Mouse (Mus musculus) left cerebral cortex, postnatal 14 days (tissue): Measurements from ENCODE around the gene Atg4d. TPM values are rescaled to one million over a fixed set of nuclear protein-coding genes. Genes with fewer than 3 reads are reported as not detected.
"Not testable (repeated sequence)": the region's sequence is repeated elsewhere in the genome, so short reads cannot be mapped to it uniquely, and the experiment has no call there.

Source experiments
- DNase-seq, 2 experiments: peaks; one replicate each; pipeline ENCODE4 v3.0.0; 2021 to 2022; ENCODE audit warnings: low spot score in 2 of 2, mixed read lengths in 1 of 2
- intact Hi-C: fragments of 180-260 bp; cut with DNase I; formaldehyde crosslinking; loops from one replicate; pipeline ENCODE4 v1.15.1; 2025
- total RNA-seq, 2 experiments: library from RNA; stranded (reverse); gene quantifications; 2 replicates each; pipeline ENCODE4 v1.2.3; 2021

The Atg4d gene
- total RNA-seq, 2 experiments from 2014 or later: 35.3 to 37.5 TPM

GRCm38 (mm10) chr9:21291022-21291787, 26.1 kb downstream of the Atg4d start, which contains the start of gene Cdkn2d:
Gene Cdkn2d, minus strand, starts transcription at chr9:21291407.
- intact Hi-C loops: no loop called here
- peak; percentile 100 for DNase-seq

- intact Hi-C loops, DNase-seq: not testable (repeated sequence)
These were observed 26.8 kb downstream of the Atg4d start for GRCm38 (mm10) chr9:21291868-21292267.

- intact Hi-C loops: no loop called here
- DNase-seq: no peak
These were observed 27.2 kb downstream of the Atg4d start for GRCm38 (mm10) chr9:21292271-21292670.

GRCm38 (mm10) chr9:21299014-21299413, 33.9 kb downstream of the Atg4d start:
- intact Hi-C loops: no loop called here
- DNase-seq: no peak

- no peak for DNase-seq
- intact Hi-C loops: no loop called here
These were observed 40.0 kb downstream of the Atg4d start for GRCm38 (mm10) chr9:21305065-21305464.

- no peak for DNase-seq
- intact Hi-C loops: no loop called here
These were observed 44.2 kb downstream of the Atg4d start for GRCm38 (mm10) chr9:21309150-21309741.

- DNase-seq: no peak
- intact Hi-C loops: loop anchor here (2.0 kb wide), 1 partner anchor 99 kb away; the partner anchor contains the start of gene Qtrt1
These were observed 46.6 kb downstream of the Atg4d start for GRCm38 (mm10) chr9:21311695-21312094.

GRCm38 (mm10) chr9:21312134-21312533, 47.0 kb downstream of the Atg4d start, which contains the start of gene Ap1m2:
Gene Ap1m2, minus strand, starts transcription at chr9:21312337.
- intact Hi-C loops: loop anchor here (2.0 kb wide), 1 partner anchor 99 kb away; the partner anchor contains the start of gene Qtrt1

GRCm38 (mm10) chr9:21313394-21313793, 48.3 kb downstream of the Atg4d start:
- intact Hi-C loops: loop anchor here (1.0 to 2.0 kb wide), 2 partner anchors 44 to 97 kb away; partner anchors contain the start of gene Qtrt1
- DNase-seq: peak; percentile 67 to 80

More at GRCm38 (mm10) chr9:21312134-21312533, 47.0 kb downstream of the Atg4d start, which contains the start of gene Ap1m2:
- DNase-seq: no peak

GRCm38 (mm10) chr9:21314367-21315140, 49.5 kb downstream of the Atg4d start:
- DNase-seq: no peak
- intact Hi-C loops: no loop called here

GRCm38 (mm10) chr9:21315421-21315820, 50.3 kb downstream of the Atg4d start:
- no peak for DNase-seq
- intact Hi-C loops: no loop called here

- intact Hi-C loops: no loop called here
- no peak for DNase-seq
These were observed 51.6 kb downstream of the Atg4d start for GRCm38 (mm10) chr9:21316696-21317095.

GRCm38 (mm10) chr9:21318792-21319191, 53.7 kb downstream of the Atg4d start:
- intact Hi-C loops: no loop called here
- DNase-seq: no peak

GRCm38 (mm10) chr9:21319503-21319902, 54.4 kb downstream of the Atg4d start:
- no peak for DNase-seq
- intact Hi-C loops: no loop called here

GRCm38 (mm10) chr9:21320280-21320618, 55.2 kb downstream of the Atg4d start:
- DNase-seq: no peak
- intact Hi-C loops: no loop called here

- intact Hi-C loops: no loop called here
- peak; percentile 37 to 73 for DNase-seq
These were observed 55.8 kb downstream of the Atg4d start, which contains the start of gene Slc44a2 for GRCm38 (mm10) chr9:21320619-21321512. Gene Slc44a2, plus strand, starts transcription at chr9:21320698.

- DNase-seq: peak; percentile 18 to 42
- intact Hi-C loops: no loop called here
These were observed 56.4 kb downstream of the Atg4d start for GRCm38 (mm10) chr9:21321513-21321835.

- intact Hi-C loops: no loop called here
- peak; percentile 22 to 35 for DNase-seq
These were observed 57.3 kb downstream of the Atg4d start for GRCm38 (mm10) chr9:21322211-21322916.
